Mouse (Mus musculus): ENCODE measurements around the gene Olfr904. TPM values are rescaled to one million over a fixed set of nuclear protein-coding genes. Genes with fewer than 3 reads are reported as not detected.
"Not testable (repeated sequence)": the region's sequence is repeated elsewhere in the genome, so short reads cannot be mapped to it uniquely, and the experiment has no call there.

Gene Olfr904
- not detected in 2 replicates for polyA plus RNA-seq (2015; fragmentation: Nextera tagmentation; extraction: Ambion mirVana)

GRCm38 (mm10) chr9:38462844-38463243 is at the start of gene Olfr904:
Gene Olfr904, plus strand, starts transcription at chr9:38463144.
- ATAC-seq (replicated peaks): no peak

GRCm38 (mm10) chr9:38413502-38413901 is 49.4 kb upstream of the Olfr904 start:
- H3K4me2 ChIP-seq (replicated peaks); H3K9ac ChIP-seq (replicated peaks); H3K9me3 ChIP-seq; H3K4me1 ChIP-seq; H3K4me3 ChIP-seq; H3K27me3 ChIP-seq; H3K27ac ChIP-seq (replicated peaks); H3K36me3 ChIP-seq; ATAC-seq (replicated peaks): not testable (repeated sequence)
- WGBS: 96% methylated on average over 14 of the region's 14 CpGs

More at GRCm38 (mm10) chr9:38462844-38463243, at the start of gene Olfr904:
- Histone ChIP-seq H3K36me3 (no peaks in the 10 kb centered on the region), H3K4me2 (replicated peaks) (no peak within 1 kb of the TSS), H3K27ac (replicated peaks) (no peak within 1 kb of the TSS), H3K9me3 (no peaks in the 10 kb centered on the region), H3K27me3 (no peaks in the 10 kb centered on the region), H3K9ac (replicated peaks) (no peak within 1 kb of the TSS), H3K4me3 (no peak within 1 kb of the TSS), H3K4me1 (no peaks in the 10 kb centered on the region)

GRCm38 (mm10) chr9:38423801-38424200 is 39.1 kb upstream of the Olfr904 start:
- Histone ChIP-seq H3K27me3 (no peaks in the 10 kb centered on the region), H3K9ac (replicated peaks) (no peak overlapping the region), H3K4me2 (replicated peaks) (no peak overlapping the region), H3K4me3 (no peak overlapping the region), H3K36me3 (no peaks in the 10 kb centered on the region), H3K27ac (replicated peaks) (no peak overlapping the region), H3K9me3 (no peaks in the 10 kb centered on the region), H3K4me1 (no peaks in the 10 kb centered on the region)
- no peak for ATAC-seq (replicated peaks)

- Histone ChIP-seq H3K9me3 (no peaks in the 10 kb centered on the region), H3K36me3 (no peaks in the 10 kb centered on the region), H3K27me3 (no peaks in the 10 kb centered on the region), H3K4me2 (replicated peaks) (no peak overlapping the region), H3K4me3 (no peak overlapping the region), H3K9ac (replicated peaks) (no peak overlapping the region), H3K4me1 (no peaks in the 10 kb centered on the region), H3K27ac (replicated peaks) (no peak overlapping the region)
- no peak for ATAC-seq (replicated peaks)
- 50% methylated on average over 1 of the region's 1 CpGs for WGBS
Observed at GRCm38 (mm10) chr9:38427026-38427425, 35.9 kb upstream of the Olfr904 start.

- Histone ChIP-seq H3K27ac (replicated peaks) (no peak within 1 kb of the TSS), H3K36me3 (no peaks in the 10 kb centered on the region), H3K4me1 (no peaks in the 10 kb centered on the region), H3K27me3 (no peaks in the 10 kb centered on the region), H3K9me3 (no peaks in the 10 kb centered on the region), H3K4me2 (replicated peaks) (no peak within 1 kb of the TSS), H3K9ac (replicated peaks) (no peak within 1 kb of the TSS), H3K4me3 (no peak within 1 kb of the TSS)
- 85% methylated on average over 1 of the region's 1 CpGs for WGBS
- no peak for ATAC-seq (replicated peaks)
Observed at GRCm38 (mm10) chr9:38429155-38429554, 33.8 kb upstream of the Olfr904 start, which contains the start of gene Olfr901. Gene Olfr901, plus strand, starts transcription at chr9:38429455.

- no peak for ATAC-seq (replicated peaks)
- Histone ChIP-seq H3K4me3 (no peak within 1 kb of the TSS), H3K9ac (replicated peaks) (no peak within 1 kb of the TSS), H3K4me1 (no peaks in the 10 kb centered on the region), H3K36me3 (no peaks in the 10 kb centered on the region), H3K27ac (replicated peaks) (no peak within 1 kb of the TSS), H3K9me3 (no peaks in the 10 kb centered on the region), H3K27me3 (no peaks in the 10 kb centered on the region), H3K4me2 (replicated peaks) (no peak within 1 kb of the TSS)
- WGBS: 90% methylated on average over 5 of the region's 5 CpGs
Observed at GRCm38 (mm10) chr9:38447352-38447751, 15.6 kb upstream of the Olfr904 start, which contains the start of gene Olfr902. Gene Olfr902, plus strand, starts transcription at chr9:38447652.

GRCm38 (mm10) chr9:38470807-38471206 is 7.9 kb downstream of the Olfr904 start, which contains the start of gene Olfr905:
Gene Olfr905, plus strand, starts transcription at chr9:38471107.
- H3K4me3 ChIP-seq: no peak within 1 kb of the TSS
- no peaks in the 10 kb centered on the region for H3K27me3 ChIP-seq
- no peak within 1 kb of the TSS for H3K4me2 ChIP-seq (replicated peaks)
- no peaks in the 10 kb centered on the region for H3K4me1 ChIP-seq
- H3K9ac ChIP-seq (replicated peaks): no peak within 1 kb of the TSS
- H3K36me3 ChIP-seq: no peaks in the 10 kb centered on the region
- no peaks in the 10 kb centered on the region for H3K9me3 ChIP-seq
- H3K27ac ChIP-seq (replicated peaks): no peak within 1 kb of the TSS
- ATAC-seq (replicated peaks): no peak

GRCm38 (mm10) chr9:38486785-38487184 is 23.8 kb downstream of the Olfr904 start, which contains the start of gene Olfr906:
Gene Olfr906, plus strand, starts transcription at chr9:38487085.
- Histone ChIP-seq H3K9ac (replicated peaks) (no peak within 1 kb of the TSS), H3K4me1 (no peaks in the 10 kb centered on the region), H3K4me2 (replicated peaks) (no peak within 1 kb of the TSS), H3K27ac (replicated peaks) (no peak within 1 kb of the TSS), H3K36me3 (no peaks in the 10 kb centered on the region), H3K9me3 (no peaks in the 10 kb centered on the region), H3K4me3 (no peak within 1 kb of the TSS), H3K27me3 (no peaks in the 10 kb centered on the region)
- no peak for ATAC-seq (replicated peaks)
- 89% methylated on average over 3 of the region's 3 CpGs for WGBS

GRCm38 (mm10) chr9:38495501-38495900 is 32.6 kb downstream of the Olfr904 start, which contains the start of gene Olfr907:
Gene Olfr907, plus strand, starts transcription at chr9:38495801.
- Histone ChIP-seq H3K4me1 (no peaks in the 10 kb centered on the region), H3K27ac (replicated peaks) (no peak within 1 kb of the TSS), H3K36me3 (no peaks in the 10 kb centered on the region), H3K9ac (replicated peaks) (no peak within 1 kb of the TSS), H3K9me3 (no peaks in the 10 kb centered on the region), H3K27me3 (no peaks in the 10 kb centered on the region), H3K4me2 (replicated peaks) (no peak within 1 kb of the TSS), H3K4me3 (no peak within 1 kb of the TSS)
- ATAC-seq (replicated peaks): no peak
- WGBS: 88% methylated on average over 2 of the region's 2 CpGs

GRCm38 (mm10) chr9:38512353-38512752 is 49.4 kb downstream of the Olfr904 start:
- no peak overlapping the region for H3K4me2 ChIP-seq (replicated peaks)
- no peak overlapping the region for H3K27ac ChIP-seq (replicated peaks)
- H3K27me3 ChIP-seq: no peaks in the 10 kb centered on the region
- no peaks in the 10 kb centered on the region for H3K36me3 ChIP-seq
- H3K4me3 ChIP-seq: no peak overlapping the region
- no peak overlapping the region for H3K9ac ChIP-seq (replicated peaks)
- H3K9me3 ChIP-seq: no peaks in the 10 kb centered on the region
- H3K4me1 ChIP-seq: no peaks in the 10 kb centered on the region
- WGBS: 77% methylated on average over 2 of the region's 2 CpGs
- ATAC-seq (replicated peaks): no peak

Other genes with a start within 250 kb of the Olfr904 start
- gene Olfr894, start 245.1 kb upstream of the Olfr904 start, polyA plus RNA-seq (2015; fragmentation: Nextera tagmentation; extraction: Ambion mirVana): not detected in 2 replicates
- not detected in 2 replicates for gene Olfr143, start 210.4 kb upstream of the Olfr904 start, polyA plus RNA-seq (2015; fragmentation: Nextera tagmentation; extraction: Ambion mirVana)
- not detected in 2 replicates for gene Olfr895, start 195.3 kb upstream of the Olfr904 start, polyA plus RNA-seq (2015; fragmentation: Nextera tagmentation; extraction: Ambion mirVana)
- gene Olfr896-ps1, start 172.0 kb upstream of the Olfr904 start, polyA plus RNA-seq (2015; fragmentation: Nextera tagmentation; extraction: Ambion mirVana): not detected in 2 replicates
- gene Olfr25, start 134.1 kb upstream of the Olfr904 start, polyA plus RNA-seq (2015; fragmentation: Nextera tagmentation; extraction: Ambion mirVana): not detected in 2 replicates
- not detected in 2 replicates for gene Olfr898, start 114.7 kb upstream of the Olfr904 start, polyA plus RNA-seq (2015; fragmentation: Nextera tagmentation; extraction: Ambion mirVana)
- gene Olfr250, start 96.2 kb upstream of the Olfr904 start, polyA plus RNA-seq (2015; fragmentation: Nextera tagmentation; extraction: Ambion mirVana): not detected in 2 replicates
- gene Olfr251, start 86.1 kb upstream of the Olfr904 start, polyA plus RNA-seq (2015; fragmentation: Nextera tagmentation; extraction: Ambion mirVana): not detected in 2 replicates
- not detected in 2 replicates for gene Olfr147, start 61.4 kb upstream of the Olfr904 start, polyA plus RNA-seq (2015; fragmentation: Nextera tagmentation; extraction: Ambion mirVana)
- not detected in 2 replicates for gene Olfr901, start 33.7 kb upstream of the Olfr904 start, polyA plus RNA-seq (2015; fragmentation: Nextera tagmentation; extraction: Ambion mirVana)
- gene Olfr902, start 15.5 kb upstream of the Olfr904 start, polyA plus RNA-seq (2015; fragmentation: Nextera tagmentation; extraction: Ambion mirVana): not detected in 2 replicates
- gene Olfr905, start 8.0 kb downstream of the Olfr904 start, polyA plus RNA-seq (2015; fragmentation: Nextera tagmentation; extraction: Ambion mirVana): not detected in 2 replicates
- not detected in 2 replicates for gene Olfr906, start 23.9 kb downstream of the Olfr904 start, polyA plus RNA-seq (2015; fragmentation: Nextera tagmentation; extraction: Ambion mirVana)
- gene Olfr907, start 32.7 kb downstream of the Olfr904 start, polyA plus RNA-seq (2015; fragmentation: Nextera tagmentation; extraction: Ambion mirVana): not detected in 2 replicates
- not detected in 2 replicates for gene Olfr911-ps1, start 58.4 kb downstream of the Olfr904 start, polyA plus RNA-seq (2015; fragmentation: Nextera tagmentation; extraction: Ambion mirVana)
- not detected in 2 replicates for gene Olfr910, start 74.7 kb downstream of the Olfr904 start, polyA plus RNA-seq (2015; fragmentation: Nextera tagmentation; extraction: Ambion mirVana)
- gene Olfr912, start 117.0 kb downstream of the Olfr904 start, polyA plus RNA-seq (2015; fragmentation: Nextera tagmentation; extraction: Ambion mirVana): not detected in 2 replicates
- gene Olfr913, start 129.6 kb downstream of the Olfr904 start, polyA plus RNA-seq (2015; fragmentation: Nextera tagmentation; extraction: Ambion mirVana): not detected in 2 replicates
- not detected in 2 replicates for gene Olfr914, start 142.0 kb downstream of the Olfr904 start, polyA plus RNA-seq (2015; fragmentation: Nextera tagmentation; extraction: Ambion mirVana)
- not detected in 2 replicates for gene Olfr916, start 196.7 kb downstream of the Olfr904 start, polyA plus RNA-seq (2015; fragmentation: Nextera tagmentation; extraction: Ambion mirVana)
- gene Olfr917, start 202.7 kb downstream of the Olfr904 start, polyA plus RNA-seq (2015; fragmentation: Nextera tagmentation; extraction: Ambion mirVana): not detected in 2 replicates
- not detected in 2 replicates for gene Olfr918, start 211.5 kb downstream of the Olfr904 start, polyA plus RNA-seq (2015; fragmentation: Nextera tagmentation; extraction: Ambion mirVana)
- not detected in 2 replicates for gene Olfr919, start 240.5 kb downstream of the Olfr904 start, polyA plus RNA-seq (2015; fragmentation: Nextera tagmentation; extraction: Ambion mirVana)